Mouse (Mus musculus) liver, embryonic 14.5 days (tissue): ENCODE data around the gene Dtd1.

Source experiments
- CTCF ChIP-seq: IDR thresholded peaks from 2 replicates; pipeline ENCODE4 v1.5.1; 2016; ENCODE audit warnings: antibody characterized with exemption, low read depth, control low read depth
- EP300 ChIP-seq: IDR thresholded peaks from 2 replicates; pipeline ENCODE4 v1.6.1; 2016; ENCODE audit warnings: antibody characterized with exemption, low read depth

DNA sequence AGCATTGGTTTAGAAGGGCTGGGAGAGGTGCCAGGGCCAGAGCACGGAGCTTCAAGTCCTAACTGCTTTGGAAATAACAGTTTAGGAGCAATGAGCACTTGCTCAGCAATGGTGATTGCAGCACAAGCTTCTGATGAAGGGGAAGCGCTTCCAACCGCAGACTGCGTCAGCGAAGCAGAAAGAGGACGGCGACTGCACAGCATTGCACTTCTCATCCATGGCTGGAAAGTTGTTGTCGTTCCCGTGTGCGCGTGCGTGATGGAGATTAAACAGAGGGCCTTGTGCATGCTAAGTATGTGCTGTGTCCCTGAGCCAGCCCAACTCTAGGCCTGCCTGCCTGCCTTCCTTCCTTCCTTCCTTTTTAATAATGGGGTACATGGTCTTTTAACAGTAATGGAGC lies 98.3 kb downstream of the Dtd1 start:
- TF ChIP-seq CTCF (no peak), EP300 (no peak)
